Mouse (Mus musculus): ENCODE measurements around the gene Ttc23l.

- TF ChIP-seq MYC (IDR thresholded peaks at IDR 0.05; ENCODE audit: low read depth, low read length) (peak; percentile 57; the same call in 1 of the 2 replicates), USF1 (IDR thresholded peaks at IDR 0.05; ENCODE audit: low read depth, low read length) (no peak), TAL1 (IDR thresholded peaks at IDR 0.05; ENCODE audit: low read length) (no peak), ELF1 (IDR thresholded peaks at IDR 0.05; ENCODE audit: low read depth, low read length) (no peak), MAZ (IDR thresholded peaks at IDR 0.05; ENCODE audit: low read depth, low read length) (no peak), POLR2A (IDR thresholded peaks at IDR 0.05; ENCODE audit: control insufficient read depth in 1 of 2, insufficient read depth in 1 of 2, low read depth in 1 of 2, low read length in 2 of 2, poor library complexity in 1 of 2) (no peak), EP300 (IDR thresholded peaks at IDR 0.05; ENCODE audit: low read depth in 1 of 2, low read length in 2 of 2) (peak; percentile 5 to 77; a peak in 1 of 4 replicates), POLR2AphosphoS2 (IDR thresholded peaks at IDR 0.05; ENCODE audit: low read length) (no peak), JUND (IDR thresholded peaks at IDR 0.05; ENCODE audit: low read depth, low read length) (peak; percentile 77; the same call in 1 of the 2 replicates), ZC3H11A (IDR thresholded peaks at IDR 0.05; ENCODE audit: low read depth, low read length) (no peak), CTCF (IDR thresholded peaks at IDR 0.05 in 2 of 3, conservative IDR thresholded peaks at IDR 0.05 in 1 of 3; ENCODE audit: control insufficient read depth in 1 of 3, insufficient read depth in 1 of 3, low read depth in 2 of 3, low read length in 3 of 3, poor library complexity in 1 of 3, severe bottlenecking in 1 of 3) (no peak), ZKSCAN1 (IDR thresholded peaks at IDR 0.05; ENCODE audit: low read depth, low read length) (no peak), BHLHE40 (IDR thresholded peaks at IDR 0.05; ENCODE audit: borderline replicate concordance, low read depth, low read length) (no peak), ZNF384 (IDR thresholded peaks at IDR 0.05; ENCODE audit: low read depth, low read length) (no peak)
Measured at GRCm38 (mm10) chr15:10599413-10599812, 40.9 kb upstream of the Ttc23l start.

All from MEL (cell line).